Mouse (Mus musculus) C3H10T1/2 (cell line): ENCODE measurements around the gene Tmtc2. TPM values are rescaled to one million over a fixed set of nuclear protein-coding genes. Genes with fewer than 3 reads are reported as not detected.

Experiments
- polyA plus RNA-seq, 2 experiments: library from polyadenylated mRNA; unstranded; fragments of >200 nt; fragmentation: generic; extraction: Trizol; gene quantifications; one replicate each; pipeline ENCODE4 v1.2.1; 2012; ENCODE audit warnings: missing spikeins in 2 of 2

Gene Tmtc2
- not detected for polyA plus RNA-seq

DNA sequence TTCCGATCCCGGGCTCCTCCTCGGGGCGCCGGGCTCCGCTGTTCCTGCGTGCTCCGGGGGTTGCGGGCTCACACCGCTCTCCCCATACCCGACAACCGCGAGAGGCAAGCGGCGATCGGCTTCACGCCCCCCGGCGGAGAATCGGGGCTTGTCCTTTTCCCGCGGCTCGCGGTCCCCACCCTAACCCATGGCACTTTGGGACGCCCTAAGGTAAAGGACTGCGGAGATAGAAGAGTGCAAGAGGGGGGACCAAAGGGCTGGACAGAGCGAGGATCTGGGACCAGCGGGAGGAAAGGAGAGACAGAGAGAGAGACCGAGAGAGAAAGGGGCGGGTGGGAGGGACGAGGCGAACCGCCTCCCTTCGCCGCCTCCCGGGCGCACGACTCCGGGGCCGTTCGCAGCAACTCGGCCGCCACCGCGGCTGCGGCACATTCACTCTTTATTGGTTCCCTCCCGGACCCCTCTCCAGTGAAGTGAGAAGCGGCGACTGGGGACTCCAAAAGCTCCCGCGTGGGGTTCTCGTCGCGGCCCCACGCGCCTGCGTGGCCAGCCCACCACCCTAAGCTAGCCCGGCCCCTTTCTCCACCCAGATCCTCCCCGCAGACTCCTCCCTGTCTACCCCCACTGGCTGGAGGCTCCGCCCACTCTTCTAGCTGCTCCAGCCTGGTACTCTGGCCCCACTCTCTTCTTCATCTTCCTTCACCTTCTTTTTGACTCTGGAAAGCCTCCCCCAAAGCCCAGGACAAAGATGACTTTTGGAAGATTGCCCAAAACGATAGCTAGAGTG lies at the start of gene Tmtc2:
Gene Tmtc2 (minus strand): TSS at position 544 of the 787 bp plus-strand sequence.

